ENCODE assay signal across 8 mouse cellular contexts in genomic region chr12:80112071-80112660, GRCm38 (mm10). TPM values are rescaled to one million over a fixed set of nuclear protein-coding genes. Genes with fewer than 3 reads are reported as not detected.
DNase-seq lines count a peak whose midpoint lies in the region; ATAC-seq and TF ChIP-seq lines count a peak whose summit lies in the region.

No protein-coding gene starts in this region.

- intact Hi-C loops in heart, adult 2 months (cut with DNase I): loop anchor here (5.0 kb wide), 3 partner anchors 170 to 320 kb away; no protein-coding TSS in a partner anchor
- intact Hi-C loops in heart, postnatal 25 days (cut with DNase I): loop anchor here (5.0 kb wide), 6 partner anchors 145 to 435 kb away; no protein-coding TSS in a partner anchor
- intact Hi-C loops in left cerebral cortex, postnatal 4 days (cut with DNase I): no loop called here

- H3K9ac ChIP-seq in heart, adult 2 months (ENCODE audit: low read depth, low read length): peak overlapping the region; percentile 96
- peak overlapping the region; percentile 92 for H3K9ac ChIP-seq in heart, embryonic 13.5 days
- peak overlapping the region; percentile 95 for H3K9ac ChIP-seq in limb, embryonic 15.5 days

- WGBS in heart, adult 2 months: under 1% methylated on average over 26 of the region's 26 CpGs
- WGBS in heart, embryonic 13.5 days: under 1% methylated on average over 26 of the region's 26 CpGs
- WGBS in limb, embryonic 15.5 days: under 1% methylated on average over 26 of the region's 26 CpGs
- under 1% methylated on average over 26 of the region's 26 CpGs for WGBS in small intestine, adult 2 months

- H3K36me3 ChIP-seq in heart, adult 2 months (ENCODE audit: control insufficient read depth, insufficient read depth, low read length): peaks cover 16% of the 10 kb centered on the region
- peaks cover 36% of the 10 kb centered on the region for H3K36me3 ChIP-seq in heart, embryonic 13.5 days
- H3K36me3 ChIP-seq in limb, embryonic 15.5 days: peaks cover 15% of the 10 kb centered on the region
- H3K36me3 ChIP-seq in small intestine, adult 2 months (ENCODE audit: control insufficient read depth, insufficient read depth, low read length): peaks cover 21% of the 10 kb centered on the region

- ATAC-seq in heart, embryonic 13.5 days (ENCODE audit: extremely low read depth, insufficient number of reproducible peaks, low FRiP score, low TSS enrichment): no peak
- ATAC-seq in limb, embryonic 15.5 days (ENCODE audit: insufficient number of reproducible peaks, low FRiP score, low TSS enrichment, low read depth): no peak

- H3K27ac ChIP-seq in heart, adult 2 months: peak overlapping the region; percentile 99
- peak overlapping the region; percentile 99 for H3K27ac ChIP-seq in heart, embryonic 13.5 days (replicated peaks)
- H3K27ac ChIP-seq in limb, embryonic 15.5 days: peak overlapping the region; percentile 96
- H3K27ac ChIP-seq in small intestine, adult 2 months (ENCODE audit: insufficient read depth, low read depth, low read length): peak overlapping the region; percentile 84

- H3K27me3 ChIP-seq in heart, adult 2 months (ENCODE audit: control insufficient read depth, insufficient read depth, low read length): no peaks in the 10 kb centered on the region
- no peaks in the 10 kb centered on the region for H3K27me3 ChIP-seq in heart, embryonic 13.5 days (replicated peaks)
- H3K27me3 ChIP-seq in limb, embryonic 15.5 days: no peaks in the 10 kb centered on the region
- H3K27me3 ChIP-seq in small intestine, adult 2 months (ENCODE audit: control insufficient read depth, insufficient read depth, low read length): no peaks in the 10 kb centered on the region

- peaks cover 4% of the 10 kb centered on the region for H3K4me1 ChIP-seq in heart, adult 2 months (ENCODE audit: control insufficient read depth, insufficient read depth, low read length)
- peaks cover 45% of the 10 kb centered on the region for H3K4me1 ChIP-seq in heart, embryonic 13.5 days
- H3K4me1 ChIP-seq in limb, embryonic 15.5 days: peaks cover 26% of the 10 kb centered on the region
- peaks cover 10% of the 10 kb centered on the region for H3K4me1 ChIP-seq in small intestine, adult 2 months (ENCODE audit: control insufficient read depth, insufficient read depth, insufficient read length, low read length)

- no peak for TF ChIP-seq EP300 in heart, adult 2 months (IDR thresholded peaks at IDR 0.05; ENCODE audit: insufficient read depth, low read depth, low read length)

- peak overlapping the region; percentile 76 for H3K4me3 ChIP-seq in heart, adult 2 months
- H3K4me3 ChIP-seq in heart, embryonic 13.5 days: peak overlapping the region; percentile 89
- H3K4me3 ChIP-seq in limb, embryonic 15.5 days: peak overlapping the region; percentile 71
- H3K4me3 ChIP-seq in small intestine, adult 2 months (ENCODE audit: low read depth, low read length): peak overlapping the region; percentile 98

- TF ChIP-seq CTCF in heart, adult 2 months (IDR thresholded peaks at IDR 0.05): no peak
- TF ChIP-seq CTCF in small intestine, adult 2 months (IDR thresholded peaks at IDR 0.05; ENCODE audit: extremely low read depth, insufficient read length, insufficient replicate concordance, low read depth, low read length): no peak

- H3K9me3 ChIP-seq in heart, embryonic 13.5 days: no peaks in the 10 kb centered on the region
- no peaks in the 10 kb centered on the region for H3K9me3 ChIP-seq in limb, embryonic 15.5 days

- peaks cover 3% of the 10 kb centered on the region for H3K79me2 ChIP-seq in heart, adult 2 months (replicated peaks; ENCODE audit: control insufficient read depth, insufficient read depth, low read length)

- H3K4me2 ChIP-seq in heart, embryonic 13.5 days: peak overlapping the region; percentile 84
- H3K4me2 ChIP-seq in limb, embryonic 15.5 days: peak overlapping the region; percentile 73

- peak; percentile 52 to 63 for DNase-seq in heart, adult 2 months
- DNase-seq in heart, postnatal 25 days (ENCODE audit: low spot score): no peak
- peak; percentile 60 for DNase-seq in adipocyte (ENCODE audit: low spot score)
- no peak for DNase-seq in frontal cortex, postnatal 14 days (ENCODE audit: low spot score in 2 of 2)
- DNase-seq in left cerebral cortex, postnatal 4 days: no peak

- TF ChIP-seq POLR2A in heart, adult 2 months (IDR thresholded peaks at IDR 0.05; ENCODE audit: insufficient read depth, low read depth, low read length): no peak
- no peak for TF ChIP-seq POLR2A in small intestine, adult 2 months (IDR thresholded peaks at IDR 0.05; ENCODE audit: low read depth, low read length)

RNA-seq across cellular contexts. Expression of gene Zfp36l1, which starts 0.6 kb away (rescaled TPM):
- total RNA-seq in heart, adult 2 months (2021): 10 to 100 TPM; 74.4 to 79.4 TPM
- polyA plus RNA-seq in heart, adult 2 months (2012; rRNA removed): 43.3 and 65.0 TPM in 2 replicates
- 100 to 1,000 TPM in 1 of 2 experiments, 10 to 100 TPM in 1; 96.9 to 110 TPM for total RNA-seq in heart, postnatal 25 days (2021)
- polyA plus RNA-seq in heart, embryonic 13.5 days (2015; fragmentation: Nextera tagmentation; extraction: Ambion mirVana): 89.3 and 96.2 TPM in 2 replicates
- 147 and 148 TPM in 2 replicates for polyA plus RNA-seq in limb, embryonic 15.5 days (2015; fragmentation: Nextera tagmentation; extraction: Ambion mirVana)
- polyA plus RNA-seq in small intestine, adult 2 months (2012; rRNA removed): 60.1 and 118 TPM in 2 replicates
- 10 to 100 TPM; 47.2 to 54.4 TPM for total RNA-seq in left cerebral cortex, postnatal 4 days (2021)

Comparison
In these comparisons a context has a peak if more than half of its experiments do, and no peak if none do; other contexts are left out.
1. DNase-seq: peak in heart, adult 2 months (2 of 2) and adipocyte (single experiment); none in heart, postnatal 25 days (single experiment), frontal cortex, postnatal 14 days (0 of 2) and left cerebral cortex, postnatal 4 days (single experiment).
2. Peak in every context shown above with its lines, with median percentiles within 50 percentile points of each other: H3K27ac ChIP-seq, H3K4me3 ChIP-seq and H3K9ac ChIP-seq.